Mouse (Mus musculus) MEL (cell line): ENCODE data around the gene Metrnl. TPM values are rescaled to one million over a fixed set of nuclear protein-coding genes. Genes with fewer than 3 reads are reported as not detected.

ENCODE experiments used
- DNase-seq: peaks from one replicate; pipeline ENCODE4 v3.0.0; 2011; ENCODE audit warnings: low read depth, low spot score
- H3K27ac ChIP-seq: 2 replicates; pipeline ENCODE4 v1.5.1; 2012; ENCODE audit warnings: low read depth, mild to moderate bottlenecking, control low read depth, low read length, moderate library complexity; ENCODE audit not compliant: control insufficient read depth
- H3K27me3 ChIP-seq, 2 experiments: fragments of 150-350 bp in 1 of 2; sonication (generic) in 1 of 2; 2 replicates each; pipeline ENCODE4 v1.6.1; 2012; ENCODE audit warnings: low read length in 2 of 2, mild to moderate bottlenecking in 2 of 2, improper control_type of control experiment in 1 of 2, moderate library complexity in 1 of 2; ENCODE audit not compliant: insufficient read depth in 2 of 2, control insufficient read depth in 1 of 2
- H3K36me3 ChIP-seq, 2 experiments: 2 replicates each; pipeline ENCODE4 v1.6.1; 2012 to 2014; ENCODE audit warnings: low read length in 2 of 2, improper control_type of control experiment in 1 of 2, inconsistent platforms in 1 of 2, mild to moderate bottlenecking in 1 of 2; ENCODE audit not compliant: insufficient read depth in 2 of 2, control insufficient read depth in 1 of 2
- H3K4me1 ChIP-seq, 2 experiments: fragments of 150-350 bp in 1 of 2; sonication (generic) in 1 of 2; 2 replicates each; pipeline ENCODE4 v1.6.1; 2012; ENCODE audit warnings: low read length in 2 of 2, improper control_type of control experiment in 1 of 2, mild to moderate bottlenecking in 1 of 2; ENCODE audit not compliant: insufficient read depth in 2 of 2, control insufficient read depth in 1 of 2
- H3K4me3 ChIP-seq, 2 experiments: fragments of 150-350 bp in 1 of 2; sonication (generic) in 1 of 2; 2 replicates each; pipeline ENCODE4 v1.5.1; 2012; ENCODE audit warnings: low read depth in 2 of 2, low read length in 2 of 2, mild to moderate bottlenecking in 2 of 2, moderate library complexity in 2 of 2, control low read depth in 1 of 2, improper control_type of control experiment in 1 of 2; ENCODE audit not compliant: control insufficient read depth in 1 of 2, insufficient read depth in 1 of 2
- H3K79me2 ChIP-seq: 2 replicates; pipeline ENCODE4 v1.6.1; 2012; ENCODE audit warnings: mild to moderate bottlenecking, low read length, moderate library complexity; ENCODE audit not compliant: control insufficient read depth, poor library complexity, insufficient read depth
- H3K9ac ChIP-seq: 2 replicates; pipeline ENCODE4 v1.6.1; 2012; ENCODE audit warnings: low read depth, mild to moderate bottlenecking, control low read depth, low read length, moderate library complexity; ENCODE audit not compliant: control insufficient read depth, poor library complexity, severe bottlenecking
- H3K9me3 ChIP-seq: fragments of 150-350 bp; sonication (generic); replicated peaks from 2 replicates; pipeline ENCODE4 v1.6.1; 2012; ENCODE audit warnings: mild to moderate bottlenecking, low read length, improper control_type of control experiment, moderate library complexity; ENCODE audit not compliant: insufficient read depth
- BHLHE40 ChIP-seq: IDR thresholded peaks from 2 replicates; pipeline ENCODE4 v1.6.1; 2012; ENCODE audit warnings: low read depth, mild to moderate bottlenecking, inconsistent platforms, low read length, improper control_type of control experiment, borderline replicate concordance
- CHD2 ChIP-seq: IDR thresholded peaks from 2 replicates; pipeline ENCODE4 v1.6.1; 2011; ENCODE audit warnings: low read length, improper control_type of control experiment
- ELF1 ChIP-seq: IDR thresholded peaks from 2 replicates; pipeline ENCODE4 v1.6.1; 2014; ENCODE audit warnings: low read depth, mild to moderate bottlenecking, inconsistent platforms, low read length, improper control_type of control experiment, moderate library complexity
- EP300 ChIP-seq, 2 experiments: IDR thresholded peaks; 2 replicates each; pipeline ENCODE4 v1.6.1; 2011; ENCODE audit warnings: improper control_type of control experiment in 2 of 2, low read length in 2 of 2, low read depth in 1 of 2, mild to moderate bottlenecking in 1 of 2
- GABPA ChIP-seq: IDR thresholded peaks from 2 replicates; pipeline ENCODE4 v1.6.1; 2012; ENCODE audit warnings: low read depth, mild to moderate bottlenecking, inconsistent platforms, low read length, improper control_type of control experiment, moderate library complexity
- KAT2A ChIP-seq: conservative IDR thresholded peaks from 2 replicates; pipeline ENCODE4 v1.6.1; 2012; ENCODE audit warnings: low read depth, low read length, improper control_type of control experiment, inconsistent platforms
- MXI1 ChIP-seq: IDR thresholded peaks from 2 replicates; pipeline ENCODE4 v1.6.1; 2011; ENCODE audit warnings: mild to moderate bottlenecking, low read depth, low read length, improper control_type of control experiment
- MYC ChIP-seq: IDR thresholded peaks from 2 replicates; pipeline ENCODE4 v1.6.1; 2011; ENCODE audit warnings: low read depth, mild to moderate bottlenecking, low read length, improper control_type of control experiment, moderate library complexity
- NRF1 ChIP-seq: IDR thresholded peaks from 2 replicates; pipeline ENCODE4 v1.6.1; 2014; ENCODE audit warnings: low read depth, mild to moderate bottlenecking, inconsistent platforms, low read length, improper control_type of control experiment, moderate library complexity; ENCODE audit not compliant: poor library complexity, insufficient read depth, severe bottlenecking
- POLR2AphosphoS2 ChIP-seq: IDR thresholded peaks from 2 replicates; pipeline ENCODE4 v1.6.1; 2011; ENCODE audit warnings: low read length, improper control_type of control experiment
- RCOR1 ChIP-seq: IDR thresholded peaks from 2 replicates; pipeline ENCODE4 v1.6.1; 2012; ENCODE audit warnings: low read depth, mild to moderate bottlenecking, inconsistent platforms, low read length, improper control_type of control experiment
- TAL1 ChIP-seq: IDR thresholded peaks from 2 replicates; pipeline ENCODE4 v1.6.1; 2012; ENCODE audit warnings: mild to moderate bottlenecking, inconsistent platforms, low read length, moderate library complexity, mixed read lengths
- TBP ChIP-seq: IDR thresholded peaks from 2 replicates; pipeline ENCODE4 v1.8.0; 2011; ENCODE audit warnings: low read depth, low read length, improper control_type of control experiment
- TCF12 ChIP-seq: IDR thresholded peaks from 2 replicates; pipeline ENCODE4 v1.6.1; 2014; ENCODE audit warnings: low read depth, mild to moderate bottlenecking, inconsistent platforms, low read length, improper control_type of control experiment, moderate library complexity
- USF2 ChIP-seq, 2 experiments: IDR thresholded peaks; 2 replicates each; pipeline ENCODE4 v1.6.1; 2011 to 2012; ENCODE audit warnings: improper control_type of control experiment in 2 of 2, low read length in 2 of 2, borderline replicate concordance in 1 of 2, inconsistent platforms in 1 of 2, low read depth in 1 of 2, mild to moderate bottlenecking in 1 of 2; ENCODE audit not compliant: insufficient read depth in 1 of 2
- ZKSCAN1 ChIP-seq: IDR thresholded peaks from 2 replicates; pipeline ENCODE4 v1.6.1; 2012; ENCODE audit warnings: low read depth, mild to moderate bottlenecking, inconsistent platforms, low read length, improper control_type of control experiment, moderate library complexity
- polyA plus RNA-seq, 2 experiments: library from polyadenylated mRNA; stranded (reverse) in 1 of 2; unstranded in 1 of 2; fragments of >175 nt in 1 of 2; fragments of >200 nt in 1 of 2; gene quantifications; 2 replicates each; pipeline versions ENCODE4 v1.2.1 to v1.2.4; 2012; ENCODE audit warnings: low replicate concordance in 2 of 2, low read depth in 1 of 2; ENCODE audit not compliant: insufficient read length in 2 of 2, insufficient read depth in 1 of 2, missing spikeins in 1 of 2
- total RNA-seq: library from RNA; depleted of rRNA; stranded (reverse); fragments of 300-350 nt; gene quantifications from 2 replicates; pipeline ENCODE4 v1.2.3, GENCODE M21; 2012

Gene Metrnl
- total and polyA plus RNA-seq, 3 experiments = 2.7 to 2.9 TPM; not detected in 1

- TF ChIP-seq USF2 (IDR thresholded peaks at IDR 0.05; ENCODE audit: borderline replicate concordance in 1 of 2, insufficient read depth in 1 of 2, low read depth in 1 of 2, low read length in 2 of 2) = no peak
Measured at GRCm38 (mm10) chr11:121685491-121686001, 15.8 kb upstream of the Metrnl start (continued).

DNA sequence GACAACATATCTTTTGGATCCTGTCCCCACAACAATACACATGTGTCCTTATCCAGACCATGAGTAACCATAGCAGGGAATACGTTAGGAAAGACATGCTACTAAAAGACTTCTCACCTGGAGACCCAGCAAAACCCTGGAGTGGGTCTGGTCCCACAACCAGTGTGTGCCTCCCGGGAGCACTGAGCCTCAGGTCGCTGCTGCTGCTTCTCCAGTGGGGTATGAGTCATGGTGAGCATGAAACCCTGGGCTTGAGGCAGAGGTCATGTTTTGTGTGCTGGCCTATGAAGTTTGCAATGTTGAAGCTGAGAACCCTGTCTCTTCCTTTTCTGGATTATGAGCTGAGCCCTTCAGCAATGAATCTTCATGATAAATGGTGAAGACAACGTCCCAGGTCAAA, 15.3 kb upstream of the Metrnl start:
- no peaks in the 10 kb centered on the region for H3K79me2 ChIP-seq
- TF ChIP-seq TBP (no peak), POLR2AphosphoS2 (no peak), BHLHE40 (no peak), MXI1 (no peak), GABPA (no peak), TAL1 (no peak), NRF1 (no peak), USF2 (IDR thresholded peaks at IDR 0.05; ENCODE audit: borderline replicate concordance in 1 of 2, insufficient read depth in 1 of 2, low read depth in 1 of 2, low read length in 2 of 2) (no peak), KAT2A (no peak), TCF12 (no peak), CHD2 (no peak), ZKSCAN1 (no peak), EP300 (IDR thresholded peaks at IDR 0.05; ENCODE audit: low read depth in 1 of 2, low read length in 2 of 2) (no peak), RCOR1 (no peak), ELF1 (no peak)
- no peak overlapping the region for H3K27ac ChIP-seq
- H3K36me3 ChIP-seq = no peaks in the 10 kb centered on the region
- H3K9ac ChIP-seq = no peak overlapping the region
- H3K4me1 ChIP-seq = no peaks in the 10 kb centered on the region
- H3K9me3 ChIP-seq = no peaks in the 10 kb centered on the region
- peaks cover 1 to 4% of the 10 kb centered on the region in 2 experiments; a peak in 3 of 4 replicates for H3K27me3 ChIP-seq
- no peak for DNase-seq
- no peak overlapping the region for H3K4me3 ChIP-seq

- Histone ChIP-seq H3K9ac (no peak overlapping the region), H3K79me2 (no peaks in the 10 kb centered on the region), H3K27me3 (peaks cover 1 to 4% of the 10 kb centered on the region in 2 experiments; a peak in 3 of 4 replicates), H3K4me3 (no peak overlapping the region), H3K36me3 (no peaks in the 10 kb centered on the region), H3K4me1 (no peaks in the 10 kb centered on the region), H3K27ac (no peak overlapping the region), H3K9me3 (no peaks in the 10 kb centered on the region)
- DNase-seq = no peak
- no peak for TF ChIP-seq MYC
Measured at GRCm38 (mm10) chr11:121686674-121687073, 14.7 kb upstream of the Metrnl start.
